Mouse (Mus musculus) midbrain, embryonic 11.5 days (tissue): ENCODE data around the gene Rpl19. TPM values are rescaled to one million over a fixed set of nuclear protein-coding genes. Genes with fewer than 3 reads are reported as not detected.
A peak's percentile ranks its signal among the peaks of the same experiment; 100 is the strongest.

Experiments used
- ATAC-seq: fragments of 200-750 bp; cut with Nextera tagmentation; 2 replicates; pipeline ENCODE4 v1.8.0; 2017; ENCODE audit warnings: moderate TSS enrichment, moderate library complexity; ENCODE audit not compliant: low FRiP score
- DNase-seq: peaks from one replicate; pipeline ENCODE4 v3.0.0; 2015; ENCODE audit warnings: low spot score; ENCODE audit errors: missing footprints
- H3K27ac ChIP-seq: fragments of 300-500 bp; sonication (generic); 2 replicates; pipeline ENCODE4 v1.5.1; 2014; ENCODE audit warnings: low read depth, low read length
- H3K27me3 ChIP-seq: fragments of 300-500 bp; sonication (generic); 2 replicates; pipeline ENCODE4 v1.6.1; 2014; ENCODE audit warnings: mild to moderate bottlenecking, low read length, moderate library complexity, mixed read lengths; ENCODE audit not compliant: control insufficient read depth, insufficient read depth
- H3K36me3 ChIP-seq: fragments of 300-500 bp; sonication (generic); 2 replicates; pipeline ENCODE4 v1.6.1; 2014; ENCODE audit warnings: mild to moderate bottlenecking, low read length, moderate library complexity, mixed read lengths; ENCODE audit not compliant: control insufficient read depth, insufficient read depth
- H3K4me1 ChIP-seq: fragments of 300-500 bp; sonication (generic); 2 replicates; pipeline ENCODE4 v1.6.1; 2014; ENCODE audit warnings: low read length; ENCODE audit not compliant: control insufficient read depth, insufficient read depth
- H3K4me2 ChIP-seq: fragments of 300-500 bp; sonication (generic); 2 replicates; pipeline ENCODE4 v1.6.1; 2014; ENCODE audit warnings: mild to moderate bottlenecking, moderate library complexity
- H3K4me3 ChIP-seq: fragments of 300-500 bp; sonication (generic); 2 replicates; pipeline ENCODE4 v1.5.1; 2014; ENCODE audit warnings: low read depth, low read length
- H3K9ac ChIP-seq: fragments of 300-500 bp; sonication (generic); 2 replicates; pipeline ENCODE4 v1.6.1; 2014; ENCODE audit warnings: low read length
- H3K9me3 ChIP-seq: fragments of 300-500 bp; sonication (generic); 2 replicates; pipeline ENCODE4 v1.6.1; 2016; ENCODE audit warnings: low read length; ENCODE audit not compliant: control insufficient read depth
- WGBS: fragments of 180-500 bp; shearing (Covaris S2); extraction: QIAGEN DNeasy Blood & Tissue Kit; methylation state at CpG from one replicate; pipeline ENCODE4 v1.1.7; 2014; 5-methylcytosine and 5-hydroxymethylcytosine counted together
- polyA plus RNA-seq: library from polyadenylated mRNA; unstranded; fragments of >200 nt; fragmentation: Nextera tagmentation; extraction: Ambion mirVana; gene quantifications from 2 replicates; pipeline ENCODE4 v1.2.1, GENCODE M21; 2014

The Rpl19 gene
- polyA plus RNA-seq = 945 and 991 TPM in 2 replicates

DNA sequence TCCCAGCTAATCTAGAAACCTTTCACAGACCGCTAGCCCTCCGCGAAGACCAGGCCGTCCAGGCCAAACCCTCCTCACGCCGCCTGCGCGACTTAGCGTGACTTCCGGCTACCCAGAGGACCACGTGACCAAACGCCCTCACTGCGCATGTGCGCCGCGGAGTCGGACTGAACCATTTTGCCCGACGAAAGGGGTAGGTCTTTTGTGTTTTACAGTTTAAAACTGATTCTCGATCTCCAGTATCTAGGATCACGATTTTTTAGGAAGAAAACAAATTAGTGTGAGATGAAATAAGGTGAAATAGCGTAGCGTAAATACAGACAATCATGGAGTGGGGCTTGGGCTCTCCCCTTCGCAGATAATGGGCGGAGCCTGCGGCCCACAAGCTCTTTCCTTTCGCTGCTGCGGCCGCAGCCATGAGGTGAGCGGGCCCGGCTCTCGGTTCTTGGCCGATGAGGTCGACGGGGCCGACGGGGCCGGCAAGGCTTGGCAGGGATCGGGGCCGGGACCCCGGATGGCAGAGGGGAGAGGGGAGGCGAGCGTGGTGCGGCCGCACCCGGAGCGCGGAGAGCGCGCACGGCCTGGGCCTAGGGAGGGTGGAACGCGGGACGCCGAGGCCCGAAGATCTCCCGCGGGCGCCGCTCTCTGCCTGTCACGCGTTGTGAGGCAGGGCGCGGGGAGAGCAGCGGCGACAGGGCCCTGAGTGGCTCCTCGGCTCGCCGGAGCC, at the start of gene Rpl19:
Gene Rpl19, plus strand, starts transcription at position 141 of the 727 bp plus-strand sequence.
- DNase-seq = peak; percentile 100
- Histone ChIP-seq H3K4me2 (peak within 1 kb of the TSS; percentile 80), H3K9ac (peak within 1 kb of the TSS; percentile 99), H3K27ac (peak within 1 kb of the TSS; percentile 93), H3K27me3 (no peaks in the 10 kb centered on the region), H3K4me1 (peaks cover 22% of the 10 kb centered on the region), H3K4me3 (peak within 1 kb of the TSS; percentile 100), H3K36me3 (peaks cover 16% of the 10 kb centered on the region), H3K9me3 (no peaks in the 10 kb centered on the region)
- under 1% methylated on average over 67 of the region's 69 CpGs for WGBS
- ATAC-seq = peak; percentile 75

DNA sequence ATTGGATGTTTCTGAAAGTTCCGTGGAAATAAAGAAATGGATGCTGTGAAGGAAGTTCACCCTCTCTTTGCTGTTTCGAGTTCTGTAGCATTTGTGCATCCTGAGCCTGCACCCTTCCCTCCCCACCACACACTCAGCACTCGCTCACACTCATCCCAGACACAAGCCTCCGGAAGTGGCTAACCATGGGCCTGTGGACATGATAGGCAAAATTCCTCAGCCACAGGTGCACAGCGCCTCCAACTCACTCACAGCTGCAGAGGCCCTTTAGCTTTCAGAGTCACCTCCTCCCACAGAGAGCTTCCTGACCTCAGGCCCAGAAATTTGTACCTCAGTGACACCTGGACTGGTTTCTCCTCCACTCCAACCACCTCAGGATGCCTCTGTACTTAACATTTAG, 48.7 kb upstream of the Rpl19 start:
- H3K9me3 ChIP-seq = no peaks in the 10 kb centered on the region
- H3K4me1 ChIP-seq = no peaks in the 10 kb centered on the region; the same call in 1 of the 2 replicates
- H3K27ac ChIP-seq = no peak overlapping the region
- no peak overlapping the region for H3K9ac ChIP-seq
- H3K4me3 ChIP-seq = no peak overlapping the region
- DNase-seq (no peak), ATAC-seq (no peak)
- no peaks in the 10 kb centered on the region for H3K36me3 ChIP-seq
- H3K4me2 ChIP-seq = no peak overlapping the region
- H3K27me3 ChIP-seq = no peaks in the 10 kb centered on the region
- 82% methylated on average over 5 of the region's 5 CpGs for WGBS

DNA sequence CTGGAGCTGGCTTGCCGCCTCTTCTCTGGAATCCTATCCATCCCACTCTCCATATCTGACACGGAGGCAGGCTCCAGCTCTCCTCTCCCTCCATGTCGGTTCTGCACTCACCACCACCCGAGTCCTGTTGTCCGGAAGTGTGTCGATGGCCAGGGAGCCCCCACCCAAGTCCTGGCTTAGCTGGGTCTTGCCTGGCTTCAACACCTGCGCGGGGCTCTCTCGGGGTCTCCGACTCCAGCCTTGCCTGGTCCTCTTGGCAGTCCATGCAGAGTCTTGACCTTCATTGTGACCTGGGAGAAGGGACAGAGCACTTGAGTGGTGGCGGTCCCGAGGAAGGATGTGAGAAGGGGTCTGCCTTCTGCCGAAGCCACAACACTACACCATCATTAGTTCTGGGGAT, 48.1 kb upstream of the Rpl19 start:
- 90% methylated on average over 13 of the region's 13 CpGs for WGBS
- no peak for ATAC-seq
- no peaks in the 10 kb centered on the region; the same call in 1 of the 2 replicates for H3K4me1 ChIP-seq
- DNase-seq = no peak
- no peak overlapping the region for H3K4me2 ChIP-seq
- H3K27me3 ChIP-seq = no peaks in the 10 kb centered on the region
- H3K9me3 ChIP-seq = no peaks in the 10 kb centered on the region
- H3K9ac ChIP-seq = no peak overlapping the region
- H3K27ac ChIP-seq = no peak overlapping the region
- no peaks in the 10 kb centered on the region for H3K36me3 ChIP-seq
- H3K4me3 ChIP-seq = no peak overlapping the region

DNA sequence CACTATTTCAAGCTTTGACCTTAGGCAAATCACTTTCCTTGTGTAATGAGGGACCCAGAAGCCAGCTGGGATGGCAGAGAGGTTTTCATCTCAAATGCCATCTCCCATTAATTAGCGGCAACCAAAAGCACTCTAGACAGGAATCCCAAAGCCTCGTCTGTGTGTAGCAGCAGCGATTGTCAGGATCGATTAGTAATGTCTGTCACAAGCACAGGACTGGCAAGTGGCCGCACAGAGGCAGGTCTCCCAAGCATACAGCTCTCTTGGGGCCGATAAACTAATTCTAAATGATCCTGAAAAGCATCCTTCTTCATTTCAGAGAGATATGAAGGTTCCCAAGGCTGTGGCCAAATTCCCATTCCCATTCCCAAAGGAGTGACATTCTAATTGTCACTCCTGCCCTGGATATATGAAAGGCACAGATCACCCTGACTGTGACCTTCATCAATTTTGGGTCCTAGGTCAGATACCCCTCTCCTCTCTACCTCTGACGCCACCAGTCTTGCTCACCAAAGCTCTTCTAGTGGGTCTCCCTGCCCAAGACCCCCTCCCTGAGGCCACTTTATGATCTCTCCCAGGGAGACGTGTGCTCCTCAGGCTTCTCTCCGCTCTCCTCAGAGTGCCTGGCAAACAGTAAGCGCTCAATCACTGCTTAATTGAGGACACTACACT, 46.5 kb upstream of the Rpl19 start:
- peaks cover 3% of the 10 kb centered on the region; the same call in 1 of the 2 replicates for H3K27me3 ChIP-seq
- no peaks in the 10 kb centered on the region; the same call in 1 of the 2 replicates for H3K4me1 ChIP-seq
- no peaks in the 10 kb centered on the region for H3K9me3 ChIP-seq
- DNase-seq (no peak), ATAC-seq (no peak)
- H3K36me3 ChIP-seq = no peaks in the 10 kb centered on the region
- no peak overlapping the region for H3K9ac ChIP-seq
- no peak overlapping the region for H3K27ac ChIP-seq
- H3K4me2 ChIP-seq = no peak overlapping the region
- 75% methylated on average over 10 of the region's 10 CpGs for WGBS
- H3K4me3 ChIP-seq = no peak overlapping the region

DNA sequence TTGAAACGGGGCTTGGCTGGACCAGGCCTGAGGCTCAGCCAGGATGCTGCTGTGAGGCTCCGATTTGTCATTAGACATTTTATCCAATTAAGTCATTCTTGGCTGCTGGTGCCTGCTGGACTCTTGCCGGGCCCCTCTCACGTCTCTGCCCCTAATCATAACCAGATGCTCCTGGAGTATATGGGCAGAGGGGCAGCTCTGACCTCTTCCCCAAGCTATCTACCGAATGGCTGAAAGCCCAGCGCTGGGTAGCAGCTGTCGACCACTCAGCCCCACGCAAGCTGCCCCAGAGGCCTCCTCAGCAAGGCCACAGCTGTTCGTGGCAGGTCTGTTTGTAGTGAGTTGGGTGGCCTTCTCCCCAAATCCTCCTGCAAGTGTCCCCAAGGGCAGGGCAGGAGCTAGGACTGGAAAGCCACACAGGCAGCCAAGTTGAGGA, 46.0 kb upstream of the Rpl19 start:
- no peak overlapping the region for H3K27ac ChIP-seq
- no peak for DNase-seq
- no peak for ATAC-seq
- WGBS = 74% methylated on average over 9 of the region's 9 CpGs
- no peaks in the 10 kb centered on the region; the same call in 1 of the 2 replicates for H3K4me1 ChIP-seq
- peaks cover 9% of the 10 kb centered on the region for H3K27me3 ChIP-seq
- no peak overlapping the region for H3K4me3 ChIP-seq
- H3K36me3 ChIP-seq = no peaks in the 10 kb centered on the region
- no peak overlapping the region for H3K9ac ChIP-seq
- H3K4me2 ChIP-seq = no peak overlapping the region
- H3K9me3 ChIP-seq = no peaks in the 10 kb centered on the region

DNA sequence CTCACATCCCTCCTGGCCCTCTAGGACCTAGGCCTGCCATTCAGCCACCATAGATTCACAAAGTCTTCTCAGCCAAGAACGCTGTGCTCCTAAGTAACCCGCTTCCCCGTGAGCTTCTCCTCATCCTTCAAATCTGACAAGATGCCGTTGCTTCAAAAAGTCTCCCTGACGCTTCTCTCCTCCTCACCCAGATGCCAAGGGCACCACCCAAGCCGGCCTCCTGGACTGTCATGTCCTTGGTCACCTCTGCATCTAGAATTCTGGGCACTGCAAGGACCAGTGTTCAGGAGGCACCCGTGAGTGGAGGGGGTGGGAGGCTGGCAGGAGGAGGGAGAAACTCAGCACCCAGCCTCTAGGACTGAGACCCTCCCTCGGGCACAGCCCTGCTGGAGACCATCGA, 43.8 kb upstream of the Rpl19 start:
- Histone ChIP-seq H3K9me3 (no peaks in the 10 kb centered on the region), H3K27ac (no peak overlapping the region), H3K36me3 (no peaks in the 10 kb centered on the region), H3K4me1 (peaks cover 7% of the 10 kb centered on the region; the same call in 1 of the 2 replicates), H3K27me3 (peaks cover 27% of the 10 kb centered on the region), H3K4me2 (no peak overlapping the region), H3K4me3 (no peak overlapping the region), H3K9ac (no peak overlapping the region)
- no peak for ATAC-seq
- no peak for DNase-seq
- WGBS = 89% methylated on average over 9 of the region's 9 CpGs

DNA sequence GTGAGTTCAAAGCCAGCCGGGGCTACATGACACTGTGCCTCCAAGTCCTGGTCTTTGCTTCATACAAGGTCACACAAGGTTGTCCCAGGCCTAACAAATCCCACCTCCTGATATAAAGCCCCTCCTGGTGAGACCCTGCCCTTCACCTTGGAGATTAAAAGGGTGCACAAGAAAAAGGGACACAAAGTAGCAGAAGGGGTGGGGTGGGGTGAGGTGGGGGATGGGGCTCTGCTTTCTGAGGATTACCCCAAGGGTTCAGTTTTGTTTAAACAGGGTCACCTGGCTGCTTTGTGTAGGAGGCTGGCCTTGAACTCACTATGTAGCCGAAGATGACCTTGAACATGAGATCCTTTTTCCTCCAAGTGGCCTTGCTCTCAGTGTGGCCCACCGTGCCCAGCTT, 43.0 kb upstream of the Rpl19 start:
- Histone ChIP-seq H3K36me3 (no peaks in the 10 kb centered on the region), H3K4me1 (peaks cover 7% of the 10 kb centered on the region; the same call in 1 of the 2 replicates), H3K9me3 (no peaks in the 10 kb centered on the region), H3K27ac (no peak overlapping the region), H3K4me2 (no peak overlapping the region), H3K4me3 (no peak overlapping the region), H3K9ac (no peak overlapping the region), H3K27me3 (peaks cover 27% of the 10 kb centered on the region)
- no peak for DNase-seq
- no peak for ATAC-seq
- 88% methylated on average over 3 of the region's 3 CpGs for WGBS

DNA sequence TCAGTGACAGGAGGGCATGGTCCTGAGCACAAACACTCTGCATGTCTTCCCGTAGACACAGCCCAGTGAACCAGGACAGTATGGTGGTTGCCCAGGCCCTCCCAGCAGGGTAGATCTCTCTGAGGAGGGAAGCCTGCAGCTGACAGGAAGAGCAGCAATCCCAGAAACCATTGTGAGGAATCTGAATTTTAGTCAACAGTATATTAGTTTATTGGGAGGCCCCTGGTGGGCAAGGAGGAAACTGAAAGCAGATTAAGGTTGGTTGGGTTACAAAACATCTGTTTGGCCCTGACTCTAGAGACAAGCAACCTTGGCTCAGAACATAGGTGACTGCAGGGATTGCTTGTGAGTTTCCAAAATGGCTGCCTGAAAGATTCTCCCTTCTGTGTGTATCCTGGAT, 42.5 kb upstream of the Rpl19 start:
- no peak for DNase-seq
- Histone ChIP-seq H3K4me3 (no peak overlapping the region), H3K4me1 (peaks cover 7% of the 10 kb centered on the region), H3K27ac (no peak overlapping the region), H3K4me2 (no peak overlapping the region), H3K9ac (no peak overlapping the region), H3K9me3 (no peaks in the 10 kb centered on the region), H3K27me3 (peaks cover 27% of the 10 kb centered on the region), H3K36me3 (no peaks in the 10 kb centered on the region)
- WGBS = 71% methylated on average over 1 of the region's 1 CpGs
- ATAC-seq = no peak
